Mouse (Mus musculus): Measurements from ENCODE around the gene Ptprm. TPM values are rescaled to one million over a fixed set of nuclear protein-coding genes. Genes with fewer than 3 reads are reported as not detected.

Ptprm gene
- polyA plus RNA-seq, 1 experiment from 2014 or later, result 31.4 TPM

DNA sequence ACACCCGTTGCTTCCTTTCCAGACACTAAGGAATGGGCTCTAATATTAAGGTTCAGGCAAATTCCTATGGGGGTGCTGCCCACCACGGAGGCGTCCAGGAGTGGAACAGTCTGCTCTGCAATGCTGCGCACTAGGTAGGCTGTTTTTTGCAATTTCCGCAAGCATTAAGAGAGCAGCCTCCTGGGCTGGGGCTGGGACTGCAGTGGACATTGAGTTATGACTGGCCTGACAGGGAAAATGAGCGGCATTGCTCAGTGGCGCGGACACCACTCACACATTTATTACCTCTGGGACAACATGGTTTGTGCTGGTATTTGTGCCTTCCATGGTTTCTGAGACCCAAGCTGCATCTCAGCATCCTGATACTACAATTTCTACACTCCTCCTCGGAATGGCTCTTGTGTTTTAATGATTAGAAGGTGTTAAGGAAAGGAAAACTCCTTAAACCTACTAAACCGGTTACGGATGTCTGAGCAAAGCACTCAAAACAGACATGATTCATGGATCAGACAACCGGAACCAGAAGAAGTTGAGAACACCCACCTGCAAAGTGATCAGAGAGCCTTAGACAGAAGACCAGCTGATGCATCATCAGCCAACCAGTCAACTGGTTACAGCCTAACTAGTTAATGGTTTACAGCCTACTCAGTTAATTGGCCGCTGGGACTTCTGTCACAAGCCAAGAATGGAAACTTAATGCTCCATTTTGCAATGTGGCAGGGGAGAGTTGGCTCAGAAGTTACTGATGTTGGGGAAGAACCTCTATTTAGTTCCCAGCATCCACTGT, 76.9 kb downstream of the Ptprm start:
- 93% methylated on average over 13 of the region's 13 CpGs for WGBS
- peaks cover 14% of the 10 kb centered on the region for H3K4me1 ChIP-seq (replicated peaks; ENCODE audit: control insufficient read depth, insufficient read depth, low read length)
- no peak overlapping the region for H3K4me2 ChIP-seq (replicated peaks)
- H3K36me3 ChIP-seq (replicated peaks; ENCODE audit: control insufficient read depth, insufficient read depth), result no peaks in the 10 kb centered on the region
- no peak overlapping the region for H3K27ac ChIP-seq
- ATAC-seq (ENCODE audit: low FRiP score) (no peak), DNase-seq (ENCODE audit: low spot score) (no peak)
- no peak overlapping the region for H3K9ac ChIP-seq
- H3K4me3 ChIP-seq (replicated peaks; ENCODE audit: low read length), result no peak overlapping the region
- no peaks in the 10 kb centered on the region for H3K9me3 ChIP-seq (ENCODE audit: control insufficient read depth, low read length)
- no peaks in the 10 kb centered on the region for H3K27me3 ChIP-seq (ENCODE audit: control insufficient read depth, insufficient read depth, low read length)

DNA sequence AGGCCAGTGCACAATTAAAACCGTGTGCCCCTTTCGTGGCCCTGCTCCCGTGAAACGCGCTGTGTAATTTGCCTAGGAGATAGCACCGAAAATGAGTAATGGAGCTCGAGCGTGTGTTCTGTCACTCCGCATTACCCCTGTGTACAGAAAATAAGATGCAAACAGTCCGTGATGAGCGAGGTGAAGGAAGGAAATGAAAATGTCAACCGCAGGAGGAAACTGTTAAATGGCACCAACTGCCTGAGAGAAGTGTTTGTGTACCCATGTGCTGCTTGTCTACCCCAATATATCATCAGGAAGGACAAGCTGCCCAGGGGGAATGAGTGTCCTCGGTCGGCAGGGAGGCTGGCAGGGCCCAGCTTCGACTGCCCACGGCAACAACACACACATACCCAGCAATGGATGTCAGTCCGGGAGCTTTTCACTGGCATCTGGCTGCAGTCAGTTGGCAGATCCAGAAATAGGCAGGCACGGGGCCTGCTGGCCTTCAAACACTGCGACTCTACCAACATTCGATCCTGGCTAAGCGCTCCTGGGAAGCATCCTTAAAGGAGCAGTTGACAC, 79.6 kb downstream of the Ptprm start:
- peak; percentile 79 for ATAC-seq (ENCODE audit: low FRiP score)
- Histone ChIP-seq H3K27me3 (ENCODE audit: control insufficient read depth, insufficient read depth, low read length) (no peaks in the 10 kb centered on the region), H3K4me1 (replicated peaks; ENCODE audit: control insufficient read depth, insufficient read depth, low read length) (peaks cover 14% of the 10 kb centered on the region), H3K9me3 (ENCODE audit: control insufficient read depth, low read length) (no peaks in the 10 kb centered on the region), H3K9ac (0 out of 2 replicates have a peak overlapping the region, but pooled peaks have one; percentile 20), H3K4me2 (replicated peaks) (no peak overlapping the region), H3K27ac (peak overlapping the region; percentile 67), H3K36me3 (replicated peaks; ENCODE audit: control insufficient read depth, insufficient read depth) (no peaks in the 10 kb centered on the region), H3K4me3 (replicated peaks; ENCODE audit: low read length) (no peak overlapping the region)
- DNase-seq (ENCODE audit: low spot score), result peak; percentile 56
- 33% methylated on average over 21 of the region's 21 CpGs for WGBS

DNA sequence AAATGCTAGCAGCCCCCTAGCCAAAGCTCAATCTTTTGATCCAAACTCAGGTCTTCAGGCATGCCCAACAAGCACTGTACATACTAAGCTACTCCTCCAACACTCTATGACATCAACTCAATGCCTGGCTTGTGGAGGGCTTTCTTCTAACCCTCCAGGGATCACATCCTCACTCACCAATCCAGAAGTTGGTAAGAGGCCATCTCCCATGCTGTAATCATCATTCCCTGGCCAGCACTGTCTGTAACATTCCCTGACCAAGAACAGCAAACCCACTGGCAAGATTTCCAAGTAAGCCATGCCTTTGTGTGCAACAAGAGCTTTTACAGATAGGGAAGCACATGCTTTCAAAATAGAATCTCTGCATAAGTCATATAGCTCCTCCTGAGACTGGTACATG, 81.3 kb downstream of the Ptprm start:
- no peaks in the 10 kb centered on the region for H3K9me3 ChIP-seq (ENCODE audit: control insufficient read depth, low read length)
- no peak for DNase-seq (ENCODE audit: low spot score)
- peaks cover 14% of the 10 kb centered on the region for H3K4me1 ChIP-seq (replicated peaks; ENCODE audit: control insufficient read depth, insufficient read depth, low read length)
- H3K9ac ChIP-seq, result no peak overlapping the region
- H3K4me2 ChIP-seq (replicated peaks), result no peak overlapping the region
- no peak overlapping the region for H3K27ac ChIP-seq
- H3K36me3 ChIP-seq (replicated peaks; ENCODE audit: control insufficient read depth, insufficient read depth), result no peaks in the 10 kb centered on the region
- no peak overlapping the region for H3K4me3 ChIP-seq (replicated peaks; ENCODE audit: low read length)
- ATAC-seq (ENCODE audit: low FRiP score), result no peak
- H3K27me3 ChIP-seq (ENCODE audit: control insufficient read depth, insufficient read depth, low read length), result no peaks in the 10 kb centered on the region

DNA sequence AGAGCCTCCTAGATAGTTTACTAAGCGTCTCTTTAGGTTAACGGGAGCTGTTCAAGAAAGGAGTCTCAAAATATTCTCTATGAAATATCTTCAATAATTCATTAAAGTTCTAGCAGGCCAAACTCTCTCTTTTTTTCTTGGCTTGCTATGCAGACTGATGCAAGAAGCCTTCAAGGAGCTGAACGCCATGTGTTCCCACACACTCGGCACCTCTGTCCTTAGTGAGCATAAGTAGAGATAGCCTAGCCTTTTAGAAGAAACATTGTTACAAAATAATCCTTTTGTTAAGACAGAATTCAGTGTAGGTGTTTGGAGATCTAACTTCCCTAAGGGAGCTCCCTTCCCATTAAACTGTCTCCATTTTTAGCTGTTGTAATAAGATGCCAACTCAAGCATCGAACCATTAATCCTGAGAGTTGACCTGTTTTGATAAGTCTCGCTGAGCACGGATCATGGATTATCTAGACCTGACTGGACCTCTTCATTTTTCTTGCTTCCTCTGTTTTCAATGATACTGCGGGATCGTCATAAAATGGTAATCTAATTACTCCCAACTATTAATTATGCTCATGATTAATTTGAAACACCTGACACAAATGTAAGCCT, 85.7 kb downstream of the Ptprm start:
- ATAC-seq (ENCODE audit: low FRiP score) (no peak), DNase-seq (ENCODE audit: low spot score) (no peak)
- Histone ChIP-seq H3K9ac (no peak overlapping the region), H3K27me3 (ENCODE audit: control insufficient read depth, insufficient read depth, low read length) (no peaks in the 10 kb centered on the region), H3K4me1 (replicated peaks; ENCODE audit: control insufficient read depth, insufficient read depth, low read length) (0 out of 2 replicates have a peak, but pooled peaks cover 2% of the 10 kb centered on the region), H3K4me3 (replicated peaks; ENCODE audit: low read length) (no peak overlapping the region), H3K27ac (no peak overlapping the region), H3K9me3 (ENCODE audit: control insufficient read depth, low read length) (no peaks in the 10 kb centered on the region), H3K36me3 (replicated peaks; ENCODE audit: control insufficient read depth, insufficient read depth) (no peaks in the 10 kb centered on the region), H3K4me2 (replicated peaks) (no peak overlapping the region)
- WGBS, result 72% methylated on average over 9 of the region's 9 CpGs

DNA sequence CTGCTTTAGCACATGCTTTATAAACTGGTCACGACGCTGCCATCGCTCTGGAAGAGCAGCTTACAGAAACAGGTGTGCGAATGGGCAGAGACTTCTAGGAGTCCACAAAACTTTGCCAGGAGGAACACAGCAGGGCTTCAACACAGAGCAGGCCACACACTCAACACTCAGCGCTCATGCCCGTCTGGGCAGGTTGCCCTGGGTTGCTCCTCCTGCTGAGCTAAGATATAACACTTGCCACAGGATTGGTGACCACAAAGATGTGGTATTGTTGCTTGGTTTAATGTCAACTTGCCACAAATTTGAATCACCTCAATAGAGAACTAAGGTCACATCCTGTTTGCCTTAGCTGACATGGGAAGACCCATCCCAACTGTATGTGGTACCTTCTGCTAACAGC, 88.0 kb downstream of the Ptprm start:
- 0 out of 2 replicates have a peak, but pooled peaks cover 2% of the 10 kb centered on the region for H3K4me1 ChIP-seq (replicated peaks; ENCODE audit: control insufficient read depth, insufficient read depth, low read length)
- H3K27ac ChIP-seq, result no peak overlapping the region
- no peak overlapping the region for H3K9ac ChIP-seq
- no peak for DNase-seq (ENCODE audit: low spot score)
- no peak overlapping the region for H3K4me3 ChIP-seq (replicated peaks; ENCODE audit: low read length)
- ATAC-seq (ENCODE audit: low FRiP score), result no peak
- no peaks in the 10 kb centered on the region for H3K36me3 ChIP-seq (replicated peaks; ENCODE audit: control insufficient read depth, insufficient read depth)
- H3K4me2 ChIP-seq (replicated peaks), result no peak overlapping the region
- no peaks in the 10 kb centered on the region for H3K9me3 ChIP-seq (ENCODE audit: control insufficient read depth, low read length)
- H3K27me3 ChIP-seq (ENCODE audit: control insufficient read depth, insufficient read depth, low read length), result no peaks in the 10 kb centered on the region
- 97% methylated on average over 6 of the region's 6 CpGs for WGBS

DNA sequence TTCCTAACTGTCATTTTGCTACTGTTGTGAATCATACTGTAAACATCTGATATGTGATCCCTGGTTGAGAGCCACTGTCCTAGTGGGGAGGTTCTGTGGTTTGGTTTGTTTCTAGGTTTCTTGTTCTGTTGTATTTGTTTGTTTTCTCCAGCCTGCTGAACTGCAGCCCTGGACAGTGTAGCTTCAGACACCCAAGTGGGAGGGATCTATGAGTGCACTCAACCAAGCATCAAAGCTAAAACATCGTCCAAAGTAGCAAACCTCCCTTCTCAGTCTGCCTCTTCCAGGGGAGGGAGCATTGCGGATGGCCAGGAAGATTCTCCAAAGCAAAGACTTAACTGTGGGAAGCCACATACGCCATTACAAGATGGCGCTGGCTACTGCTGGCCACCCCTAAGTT, 88.7 kb downstream of the Ptprm start:
- Histone ChIP-seq H3K9ac (no peak overlapping the region), H3K27ac (no peak overlapping the region), H3K36me3 (replicated peaks; ENCODE audit: control insufficient read depth, insufficient read depth) (no peaks in the 10 kb centered on the region), H3K4me1 (replicated peaks; ENCODE audit: control insufficient read depth, insufficient read depth, low read length) (0 out of 2 replicates have a peak, but pooled peaks cover 2% of the 10 kb centered on the region), H3K27me3 (ENCODE audit: control insufficient read depth, insufficient read depth, low read length) (no peaks in the 10 kb centered on the region), H3K4me3 (replicated peaks; ENCODE audit: low read length) (no peak overlapping the region), H3K9me3 (ENCODE audit: control insufficient read depth, low read length) (no peaks in the 10 kb centered on the region), H3K4me2 (replicated peaks) (no peak overlapping the region)
- ATAC-seq (ENCODE audit: low FRiP score) (no peak), DNase-seq (ENCODE audit: low spot score) (no peak)
- 91% methylated on average over 4 of the region's 4 CpGs for WGBS

DNA sequence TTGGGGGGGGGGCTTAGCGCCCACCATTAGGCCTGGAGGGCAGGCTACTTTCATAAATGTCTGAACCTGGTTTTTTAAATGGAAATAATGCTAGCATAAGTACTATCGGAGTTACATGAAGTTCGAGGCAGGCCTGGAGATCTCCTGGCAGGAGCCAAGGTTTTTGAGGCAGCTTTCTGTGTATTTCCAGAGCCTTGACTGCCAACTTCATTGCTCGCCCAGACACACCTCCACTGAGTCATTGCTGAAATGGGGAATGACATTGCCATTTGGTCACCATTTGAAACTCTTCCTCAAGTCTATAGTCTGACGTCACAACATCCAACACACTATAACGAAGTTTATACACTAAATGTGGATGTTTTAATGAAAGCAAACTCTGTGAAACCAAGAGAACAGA, 89.5 kb downstream of the Ptprm start:
- Histone ChIP-seq H3K9me3 (ENCODE audit: control insufficient read depth, low read length) (no peaks in the 10 kb centered on the region), H3K4me1 (replicated peaks; ENCODE audit: control insufficient read depth, insufficient read depth, low read length) (0 out of 2 replicates have a peak, but pooled peaks cover 2% of the 10 kb centered on the region), H3K4me3 (replicated peaks; ENCODE audit: low read length) (no peak overlapping the region), H3K36me3 (replicated peaks; ENCODE audit: control insufficient read depth, insufficient read depth) (no peaks in the 10 kb centered on the region), H3K9ac (no peak overlapping the region), H3K27me3 (ENCODE audit: control insufficient read depth, insufficient read depth, low read length) (no peaks in the 10 kb centered on the region), H3K27ac (no peak overlapping the region), H3K4me2 (replicated peaks) (no peak overlapping the region)
- no peak for DNase-seq (ENCODE audit: low spot score)
- 91% methylated on average over 6 of the region's 6 CpGs for WGBS
- ATAC-seq (ENCODE audit: low FRiP score), result no peak

DNA sequence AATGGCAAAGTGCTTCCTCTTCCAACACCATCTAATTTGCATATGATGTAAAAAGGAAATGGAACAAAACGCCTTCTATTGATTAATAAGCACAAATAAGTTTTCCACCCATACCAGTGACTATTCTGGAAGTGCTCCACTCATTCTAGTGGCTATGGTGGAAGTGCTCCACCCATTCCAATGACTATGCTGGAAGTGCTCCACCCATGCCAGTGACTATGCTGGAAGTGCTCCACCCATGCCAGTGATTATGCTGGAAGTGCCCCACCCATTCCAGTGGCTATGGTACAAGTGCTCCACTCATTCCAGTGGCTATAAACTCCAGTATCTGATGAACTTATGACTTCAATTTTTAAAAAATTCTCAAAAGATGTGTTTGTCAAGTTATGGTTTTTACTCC, 91.2 kb downstream of the Ptprm start:
- no peak for DNase-seq (ENCODE audit: low spot score)
- Histone ChIP-seq H3K9ac (no peak overlapping the region), H3K27me3 (ENCODE audit: control insufficient read depth, insufficient read depth, low read length) (no peaks in the 10 kb centered on the region), H3K4me2 (replicated peaks) (no peak overlapping the region), H3K27ac (no peak overlapping the region), H3K4me1 (replicated peaks; ENCODE audit: control insufficient read depth, insufficient read depth, low read length) (0 out of 2 replicates have a peak, but pooled peaks cover 2% of the 10 kb centered on the region), H3K36me3 (replicated peaks; ENCODE audit: control insufficient read depth, insufficient read depth) (no peaks in the 10 kb centered on the region), H3K9me3 (ENCODE audit: control insufficient read depth, low read length) (no peaks in the 10 kb centered on the region), H3K4me3 (replicated peaks; ENCODE audit: low read length) (no peak overlapping the region)
- 90% methylated on average over 1 of the region's 1 CpGs for WGBS
- no peak for ATAC-seq (ENCODE audit: low FRiP score)

DNA sequence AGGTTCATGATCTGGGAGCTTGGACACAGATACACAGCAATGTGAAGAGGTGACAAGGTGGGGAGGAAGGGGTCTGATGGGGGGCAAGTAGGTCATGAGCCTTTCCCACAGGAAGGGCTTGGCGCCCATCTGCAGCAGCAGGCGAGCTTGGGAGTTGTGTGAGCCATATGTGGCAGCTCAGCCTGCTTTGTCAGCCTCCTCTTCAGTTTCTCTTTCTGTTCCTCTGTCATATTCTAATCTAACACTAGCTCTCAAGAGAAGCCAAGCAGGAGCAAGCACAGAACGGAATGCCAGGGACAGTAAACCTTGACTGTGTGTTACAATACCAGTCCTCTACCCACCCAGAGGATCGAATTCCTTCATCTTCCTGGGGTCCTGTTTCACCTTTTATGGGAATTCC, 94.2 kb downstream of the Ptprm start:
- Histone ChIP-seq H3K9ac (no peak overlapping the region), H3K4me3 (replicated peaks; ENCODE audit: low read length) (no peak overlapping the region), H3K27ac (no peak overlapping the region), H3K9me3 (ENCODE audit: control insufficient read depth, low read length) (no peaks in the 10 kb centered on the region), H3K27me3 (ENCODE audit: control insufficient read depth, insufficient read depth, low read length) (no peaks in the 10 kb centered on the region), H3K4me2 (replicated peaks) (no peak overlapping the region), H3K4me1 (replicated peaks; ENCODE audit: control insufficient read depth, insufficient read depth, low read length) (no peaks in the 10 kb centered on the region), H3K36me3 (replicated peaks; ENCODE audit: control insufficient read depth, insufficient read depth) (no peaks in the 10 kb centered on the region)
- ATAC-seq (ENCODE audit: low FRiP score) (no peak), DNase-seq (ENCODE audit: low spot score) (no peak)
- WGBS, result 89% methylated on average over 4 of the region's 4 CpGs
